Mouse (Mus musculus) CH12.LX (cell line): Measurements from ENCODE around the gene Tm7sf2. TPM values are rescaled to one million over a fixed set of nuclear protein-coding genes. Genes with fewer than 3 reads are reported as not detected.

Experiments used
- DNase-seq: peaks from one replicate; pipeline ENCODE4 v3.0.0-alpha.2; 2013; ENCODE audit errors: extremely low read depth
- H3K27ac ChIP-seq: 2 replicates; pipeline ENCODE4 v1.5.1; 2012; ENCODE audit warnings: low read depth, mild to moderate bottlenecking, control low read depth, moderate library complexity; ENCODE audit not compliant: insufficient read depth
- H3K27me3 ChIP-seq: replicated peaks from 2 replicates; pipeline ENCODE3; 2012; ENCODE audit warnings: inconsistent platforms
- H3K36me3 ChIP-seq, 2 experiments: replicated peaks in 1 of 2; 2 replicates each; pipeline versions ENCODE3 to v1.6.1; 2012; ENCODE audit warnings: inconsistent platforms in 1 of 2, low read length in 1 of 2, mild to moderate bottlenecking in 1 of 2, mixed read lengths in 1 of 2, moderate library complexity in 1 of 2; ENCODE audit not compliant: control insufficient read depth in 1 of 2, insufficient read depth in 1 of 2
- H3K4me1 ChIP-seq, 2 experiments: 2 replicates each; pipeline ENCODE4 v1.6.1; 2012; ENCODE audit warnings: inconsistent platforms in 1 of 2, moderate library complexity in 1 of 2; ENCODE audit not compliant: insufficient read depth in 2 of 2, control insufficient read depth in 1 of 2
- H3K4me2 ChIP-seq: 2 replicates; pipeline ENCODE4 v1.6.1; 2012; ENCODE audit warnings: low read depth, mild to moderate bottlenecking, control low read depth; ENCODE audit not compliant: poor library complexity, insufficient read depth, severe bottlenecking
- H3K4me3 ChIP-seq, 3 experiments: fragments of 150-350 bp in 1 of 3; sonication (generic) in 1 of 3; replicated peaks in 1 of 3; 2 replicates each; pipeline versions ENCODE3 to v1.5.1; 2011 to 2012; ENCODE audit warnings: low read depth in 2 of 3, low read length in 2 of 3, mild to moderate bottlenecking in 2 of 3, moderate library complexity in 2 of 3, control low read depth in 1 of 3, improper control_type of control experiment in 1 of 3, inconsistent platforms in 1 of 3, mixed read lengths in 1 of 3; ENCODE audit not compliant: poor library complexity in 1 of 3
- H3K79me2 ChIP-seq: replicated peaks from 2 replicates; pipeline ENCODE4 v1.6.1; 2012; ENCODE audit warnings: mild to moderate bottlenecking, moderate library complexity; ENCODE audit not compliant: control insufficient read depth, poor library complexity, insufficient read depth, severe bottlenecking; ENCODE audit errors: extremely low read depth
- H3K9ac ChIP-seq: 2 replicates; pipeline ENCODE4 v1.6.1; 2012; ENCODE audit warnings: low read depth, mild to moderate bottlenecking, control low read depth, moderate library complexity; ENCODE audit not compliant: insufficient read depth
- H3K9me3 ChIP-seq: replicated peaks from 2 replicates; pipeline ENCODE3; 2012; ENCODE audit warnings: low read length, inconsistent platforms, mixed read lengths
- CHD2 ChIP-seq: IDR thresholded peaks from 2 replicates; pipeline ENCODE4 v1.6.1; 2011; ENCODE audit warnings: low read length, improper control_type of control experiment
- E2F4 ChIP-seq: IDR thresholded peaks from 2 replicates; pipeline ENCODE4 v1.6.1; 2011; ENCODE audit warnings: low read depth, low read length, improper control_type of control experiment; ENCODE audit not compliant: insufficient replicate concordance
- ETS1 ChIP-seq: conservative IDR thresholded peaks from 2 replicates; pipeline ENCODE4 v1.6.1; 2012; ENCODE audit warnings: low read depth, mild to moderate bottlenecking, inconsistent platforms, low read length, improper control_type of control experiment, moderate library complexity
- HCFC1 ChIP-seq: IDR thresholded peaks from 2 replicates; pipeline ENCODE4 v1.6.1; 2012; ENCODE audit warnings: low read depth, mild to moderate bottlenecking, inconsistent platforms, low read length, improper control_type of control experiment
- IRF4 ChIP-seq: IDR thresholded peaks from 2 replicates; pipeline ENCODE4 v1.6.1; 2014; ENCODE audit warnings: low read depth, mild to moderate bottlenecking, inconsistent platforms, low read length, improper control_type of control experiment
- JUN ChIP-seq: IDR thresholded peaks from 2 replicates; pipeline ENCODE4 v1.6.1; 2011; ENCODE audit warnings: low read depth, mild to moderate bottlenecking, low read length, improper control_type of control experiment, moderate library complexity; ENCODE audit not compliant: insufficient read depth
- JUND ChIP-seq: conservative IDR thresholded peaks from 2 replicates; pipeline ENCODE4 v1.6.1; 2011; ENCODE audit warnings: low read depth, low read length, improper control_type of control experiment
- MAFK ChIP-seq: IDR thresholded peaks from 2 replicates; pipeline ENCODE4 v1.6.1; 2011; ENCODE audit warnings: low read length, improper control_type of control experiment; ENCODE audit not compliant: insufficient replicate concordance
- MAX ChIP-seq: IDR thresholded peaks from 2 replicates; pipeline ENCODE4 v1.6.1; 2011; ENCODE audit warnings: low read length, improper control_type of control experiment
- NRF1 ChIP-seq: IDR thresholded peaks from 2 replicates; pipeline ENCODE4 v1.6.1; 2014; ENCODE audit warnings: low read depth, mild to moderate bottlenecking, inconsistent platforms, low read length, improper control_type of control experiment, moderate library complexity
- PAX5 ChIP-seq: IDR thresholded peaks from 2 replicates; pipeline ENCODE4 v1.6.1; 2012; ENCODE audit warnings: low read length, inconsistent platforms, mixed read lengths
- POLR2AphosphoS2 ChIP-seq: IDR thresholded peaks from 2 replicates; pipeline ENCODE4 v1.6.1; 2011; ENCODE audit warnings: low read depth, low read length, improper control_type of control experiment
- SMC3 ChIP-seq: IDR thresholded peaks from 2 replicates; pipeline ENCODE4 v1.6.1; 2011; ENCODE audit warnings: low read depth, low read length, improper control_type of control experiment
- TCF12 ChIP-seq: IDR thresholded peaks from 2 replicates; pipeline ENCODE4 v1.6.1; 2014; ENCODE audit warnings: low read depth, mild to moderate bottlenecking, inconsistent platforms, low read length, improper control_type of control experiment
- UBTF ChIP-seq: IDR thresholded peaks from 2 replicates; pipeline ENCODE4 v1.6.1; 2012; ENCODE audit warnings: low read depth, mild to moderate bottlenecking, inconsistent platforms, low read length, improper control_type of control experiment, moderate library complexity
- USF1 ChIP-seq: IDR thresholded peaks from 2 replicates; pipeline ENCODE4 v1.6.1; 2014; ENCODE audit warnings: low read depth, mild to moderate bottlenecking, inconsistent platforms, low read length, improper control_type of control experiment
- USF2 ChIP-seq: conservative IDR thresholded peaks from 2 replicates; pipeline ENCODE4 v1.6.1; 2011; ENCODE audit warnings: low read depth, low read length, improper control_type of control experiment
- ZKSCAN1 ChIP-seq: IDR thresholded peaks from 2 replicates; pipeline ENCODE4 v1.6.1; 2012; ENCODE audit warnings: low read depth, inconsistent platforms, low read length, improper control_type of control experiment, borderline replicate concordance
- ZNF384 ChIP-seq: IDR thresholded peaks from 2 replicates; pipeline ENCODE4 v1.6.1; 2012; ENCODE audit warnings: low read depth, low read length, improper control_type of control experiment, inconsistent platforms
- dilution Hi-C: fragments of 300-500 bp; cut with MboI; formaldehyde crosslinking; loops from 2 replicates; pipeline ENCODE4 v1.14.3; 2020; ENCODE audit warnings: low sequenced_read_pairs; ENCODE audit not compliant: extremely low pct_unique_long_range_greater_than_20kb, extremely low pct_ligation_motif_present
- in situ Hi-C: fragments of 300-500 bp; cut with MboI; formaldehyde crosslinking; loops from 3 replicates; pipeline ENCODE4 v1.14.3; 2019; ENCODE audit warnings: low sequenced_read_pairs, low pct_ligation_motif_present, low pct_unique_long_range_greater_than_20kb, mixed read lengths
- polyA plus RNA-seq: library from polyadenylated mRNA; unstranded; fragments of >175 nt; gene quantifications from 2 replicates; pipeline ENCODE4 v1.2.1, GENCODE M21; 2012; ENCODE audit warnings: low read depth; ENCODE audit not compliant: insufficient read length
- total RNA-seq, 2 experiments: library from RNA; depleted of rRNA; stranded (reverse); fragments of 300-350 nt in 1 of 2; fragments of >200 nt in 1 of 2; gene quantifications; 2 replicates each; pipeline ENCODE4 v1.2.3; 2012 to 2014

Tm7sf2 gene
- total and polyA plus RNA-seq, 3 experiments = 10.8 to 15.1 (median 11.7) TPM

DNA sequence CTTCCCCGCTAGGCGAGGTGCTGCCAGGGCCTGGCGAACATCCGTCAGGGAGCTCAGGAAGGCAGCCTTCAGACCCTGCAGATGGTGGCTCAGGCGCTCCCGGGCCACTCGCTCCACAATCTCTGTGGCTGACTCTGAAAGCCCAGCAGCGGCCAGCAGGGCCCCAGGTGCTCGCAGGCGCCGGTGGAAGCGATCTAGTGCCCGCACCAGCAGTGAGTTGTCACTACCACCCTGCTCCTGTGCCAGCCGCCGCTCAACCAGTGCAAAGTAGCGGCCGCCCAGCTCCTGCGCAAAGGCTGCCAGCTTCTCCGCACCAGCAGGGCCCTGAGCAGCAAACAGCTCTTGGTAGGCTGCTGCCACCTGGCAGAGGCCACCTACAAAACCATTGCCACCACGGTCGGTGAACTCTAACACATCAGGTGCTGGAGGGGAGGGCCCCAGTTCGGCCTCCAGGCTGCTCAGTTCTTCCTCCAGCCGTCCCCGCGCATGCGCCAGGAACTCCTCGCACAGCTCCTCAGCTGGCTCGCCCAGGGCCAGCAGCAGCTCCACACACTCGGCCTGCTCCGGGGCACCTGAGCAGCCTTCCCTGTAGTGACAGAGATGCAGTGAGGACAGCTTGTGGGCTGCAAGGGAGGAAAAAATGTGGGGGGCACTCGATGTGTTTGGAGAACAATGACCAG lies 2.5 kb upstream of the Tm7sf2 start:
- in situ Hi-C loops = no loop called here
- no peak for DNase-seq
- Histone ChIP-seq H3K27me3 (no peaks in the 10 kb centered on the region), H3K79me2 (peaks cover 11% of the 10 kb centered on the region), H3K9me3 (no peaks in the 10 kb centered on the region), H3K4me1 (peaks cover 8 to 33% of the 10 kb centered on the region in 2 experiments), H3K36me3 (peaks cover 48 to 73% of the 10 kb centered on the region in 2 experiments), H3K27ac (no peak overlapping the region), H3K4me3 (no peak overlapping the region), H3K4me2 (no peak overlapping the region)
- dilution Hi-C loops = no loop called here
- TF ChIP-seq E2F4 (no peak), MAFK (no peak), CHD2 (no peak), NRF1 (no peak)
- TF ChIP-seq, all 38 proteins: peak for 0
- no peak overlapping the region for H3K9ac ChIP-seq

DNA sequence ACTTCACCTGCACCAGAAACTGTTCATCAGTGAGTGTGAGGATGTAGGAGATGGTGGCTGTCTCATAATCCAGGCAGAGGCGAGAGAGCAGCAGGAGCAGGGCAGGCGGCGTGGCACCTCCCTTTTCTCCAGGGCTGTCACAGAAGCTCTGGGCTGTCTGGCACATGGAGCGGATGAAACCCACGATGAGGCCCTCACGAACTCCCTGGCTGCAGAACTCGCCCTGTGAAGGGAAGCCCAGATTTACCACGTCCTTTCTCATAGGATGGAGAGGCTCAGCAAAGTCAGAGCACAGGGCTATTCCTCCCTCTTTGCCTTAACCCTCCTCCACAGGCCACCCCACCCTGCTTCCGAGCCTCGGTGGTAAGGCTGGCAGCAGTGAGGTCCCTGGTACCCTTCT lies 1.7 kb upstream of the Tm7sf2 start:
- no peak overlapping the region for H3K9ac ChIP-seq
- H3K27me3 ChIP-seq = no peaks in the 10 kb centered on the region
- peaks cover 47 to 65% of the 10 kb centered on the region in 2 experiments for H3K36me3 ChIP-seq
- dilution Hi-C loops (no loop called here), in situ Hi-C loops (loop anchor here (10.0 kb wide), 1 partner anchor 105 kb away; the partner anchor contains the start of gene Pola2)
- H3K9me3 ChIP-seq = no peaks in the 10 kb centered on the region
- H3K4me1 ChIP-seq = peaks cover 8 to 25% of the 10 kb centered on the region in 2 experiments
- H3K4me3 ChIP-seq = no peak overlapping the region
- H3K4me2 ChIP-seq = no peak overlapping the region
- 0 out of 2 replicates have a peak, but pooled peaks cover 5% of the 10 kb centered on the region for H3K79me2 ChIP-seq
- no peak overlapping the region for H3K27ac ChIP-seq
- no peak for DNase-seq
- TF ChIP-seq ZKSCAN1 = no peak
- TF ChIP-seq NRF1 = no peak
- no peak for TF ChIP-seq UBTF
- TF ChIP-seq POLR2AphosphoS2 = no peak
- no peak for TF ChIP-seq HCFC1
- no peak for TF ChIP-seq SMC3
- no peak for TF ChIP-seq USF2
- no peak for TF ChIP-seq ETS1
- TF ChIP-seq JUND = no peak
- no peak for TF ChIP-seq USF1
- no peak for TF ChIP-seq IRF4
- no peak for TF ChIP-seq ZNF384
- no peak for TF ChIP-seq PAX5
- TF ChIP-seq TCF12 = no peak
- no peak for TF ChIP-seq MAX
- TF ChIP-seq E2F4 = no peak
- no peak for TF ChIP-seq JUN
